Comparison of ENCODE assay signal across 9 mouse cellular contexts in genomic region chr5:53376856-53377255, GRCm38 (mm10).
DNase-seq lines count a peak whose midpoint lies in the region; ATAC-seq lines count a peak whose summit lies in the region.
"Had no signal": no experiment of that assay in that cellular context is flagged by ENCODE, and none has a peak within 500 bp of the region (broad histone marks: within the 10 kb centered on the region; RNA-seq: fewer than 3 reads in every experiment).

No protein-coding gene starts in this region.

- DNase-seq in kidney, postnatal 25 days: no peak
- peak; percentile 20 for DNase-seq in embryo, embryonic 9.5 days (ENCODE audit: extremely low spot score)
- peak; percentile 16 to 39 for DNase-seq in heart, postnatal 36 days
- no peak for DNase-seq in hindbrain, embryonic 11.5 days (ENCODE audit: low spot score)
- no peak for DNase-seq in retina, embryonic 14.5 days (ENCODE audit: low spot score)
- DNase-seq: left cerebral cortex, postnatal 4 days had no signal

- no peak overlapping the region for H3K9ac ChIP-seq in kidney, embryonic 16.5 days (replicated peaks; ENCODE audit: low read length)
- H3K9ac ChIP-seq in stomach, embryonic 15.5 days: no peak overlapping the region
- H3K9ac ChIP-seq in hindbrain, embryonic 11.5 days (ENCODE audit: low read depth, low read length): no peak overlapping the region
- H3K9ac ChIP-seq: hindbrain, embryonic 13.5 days had no signal

- H3K27ac ChIP-seq in kidney, embryonic 16.5 days (ENCODE audit: low read length): peak overlapping the region; percentile 4; the same call in 1 of the 2 replicates
- peak overlapping the region; percentile 40; the same call in 1 of the 2 replicates for H3K27ac ChIP-seq in stomach, embryonic 15.5 days
- H3K27ac ChIP-seq in hindbrain, embryonic 11.5 days (ENCODE audit: low read depth, low read length): no peak overlapping the region
- H3K27ac ChIP-seq: hindbrain, embryonic 13.5 days had no signal

- WGBS in kidney, embryonic 16.5 days: 9% methylated on average over 7 of the region's 7 CpGs
- 24% methylated on average over 7 of the region's 7 CpGs for WGBS in stomach, embryonic 15.5 days
- 74% methylated on average over 7 of the region's 7 CpGs for WGBS in hindbrain, embryonic 11.5 days

- ATAC-seq in kidney, embryonic 16.5 days (ENCODE audit: low FRiP score, low TSS enrichment): no peak
- no peak for ATAC-seq in stomach, embryonic 15.5 days (ENCODE audit: insufficient read depth, low FRiP score, low read depth)
- ATAC-seq in hindbrain, embryonic 11.5 days (ENCODE audit: low FRiP score): no peak

- no peak overlapping the region for H3K4me2 ChIP-seq in kidney, embryonic 16.5 days (replicated peaks; ENCODE audit: low read depth, low read length)
- H3K4me2 ChIP-seq in stomach, embryonic 15.5 days: no peak overlapping the region
- H3K4me2 ChIP-seq in hindbrain, embryonic 11.5 days (replicated peaks; ENCODE audit: low read depth, low read length): no peak overlapping the region
- H3K4me2 ChIP-seq: hindbrain, embryonic 13.5 days had no signal

- peaks cover 18% of the 10 kb centered on the region; the same call in 1 of the 2 replicates for H3K4me1 ChIP-seq in kidney, embryonic 16.5 days (ENCODE audit: insufficient read depth, low read length)
- peaks cover 14% of the 10 kb centered on the region for H3K4me1 ChIP-seq in stomach, embryonic 15.5 days
- H3K4me1 ChIP-seq in hindbrain, embryonic 11.5 days (replicated peaks; ENCODE audit: control insufficient read depth, insufficient read depth, low read length): no peaks in the 10 kb centered on the region
- H3K4me1 ChIP-seq: hindbrain, embryonic 13.5 days had no signal

- H3K36me3 ChIP-seq in kidney, embryonic 16.5 days (ENCODE audit: insufficient read depth, low read length): no peaks in the 10 kb centered on the region
- H3K36me3 ChIP-seq in stomach, embryonic 15.5 days: no peaks in the 10 kb centered on the region
- no peaks in the 10 kb centered on the region for H3K36me3 ChIP-seq in hindbrain, embryonic 11.5 days (ENCODE audit: control insufficient read depth, insufficient read depth, low read length)
- H3K36me3 ChIP-seq: hindbrain, embryonic 13.5 days had no signal

- H3K9me3 ChIP-seq in kidney, embryonic 16.5 days (ENCODE audit: low read length): no peaks in the 10 kb centered on the region
- H3K9me3 ChIP-seq in stomach, embryonic 15.5 days: no peaks in the 10 kb centered on the region
- no peaks in the 10 kb centered on the region for H3K9me3 ChIP-seq in hindbrain, embryonic 11.5 days (ENCODE audit: control insufficient read depth, low read length)
- H3K9me3 ChIP-seq: hindbrain, embryonic 13.5 days had no signal

- H3K4me3 ChIP-seq in kidney, embryonic 16.5 days (ENCODE audit: low read length): no peak overlapping the region
- H3K4me3 ChIP-seq in stomach, embryonic 15.5 days (replicated peaks): no peak overlapping the region
- H3K4me3 ChIP-seq in hindbrain, embryonic 11.5 days (ENCODE audit: low read depth, low read length): no peak overlapping the region
- H3K4me3 ChIP-seq: hindbrain, embryonic 13.5 days had no signal

- H3K27me3 ChIP-seq in kidney, embryonic 16.5 days (ENCODE audit: insufficient read depth, low read length): no peaks in the 10 kb centered on the region
- H3K27me3 ChIP-seq in stomach, embryonic 15.5 days (replicated peaks): no peaks in the 10 kb centered on the region
- H3K27me3 ChIP-seq in hindbrain, embryonic 11.5 days (ENCODE audit: control insufficient read depth, insufficient read depth, low read length): no peaks in the 10 kb centered on the region
- H3K27me3 ChIP-seq: hindbrain, embryonic 13.5 days had no signal

- intact Hi-C loops in heart, postnatal 36 days (cut with DNase I): no loop called here

Comparison
In these comparisons a context has a peak if more than half of its experiments do, and no peak if none do; other contexts are left out.
1. DNase-seq: peak in embryo, embryonic 9.5 days (single experiment) and heart, postnatal 36 days (2 of 2); none in kidney, postnatal 25 days (0 of 2), hindbrain, embryonic 11.5 days (single experiment) and retina, embryonic 14.5 days (single experiment).